21 mouse cellular contexts compared by ENCODE assay signal in genomic region chr11:63148276-63148675, GRCm38 (mm10). TPM values are rescaled to one million over a fixed set of nuclear protein-coding genes. Genes with fewer than 3 reads are reported as not detected.
DNase-seq lines count a peak whose midpoint lies in the region; ATAC-seq lines count a peak whose summit lies in the region.
"Had no signal": no experiment of that assay in that cellular context is flagged by ENCODE, and none has a peak within 500 bp of the region (broad histone marks: within the 10 kb centered on the region; RNA-seq: fewer than 3 reads in every experiment).

No protein-coding gene starts in this region.

- ATAC-seq in CD4-positive, CD25-positive, alpha-beta regulatory T cell, adult 4 months: no peak
- no peak for ATAC-seq in megakaryocyte-erythroid progenitor cell, adult 5-6 weeks (replicated peaks; ENCODE audit: low FRiP score, low TSS enrichment, poor library complexity, severe bottlenecking)
- ATAC-seq: forebrain, embryonic 13.5 days; forebrain, embryonic 15.5 days; Patski had no signal

- DNase-seq in CD4-positive, CD25-positive, alpha-beta regulatory T cell, adult 2 months (ENCODE audit: low read depth, low spot score): peak; percentile 8
- peak; percentile 42 for DNase-seq in thymus, postnatal 0 days (ENCODE audit: low spot score)
- no peak for DNase-seq in thymus, postnatal 36 days
- DNase-seq in CD4-positive helper T cell, adult 2 months (ENCODE audit: low read depth, low spot score): peak; percentile 62
- peak; percentile 37 for DNase-seq in induced T-regulatory cell, adult 2 months (ENCODE audit: low read depth)
- no peak for DNase-seq in B cell, adult 2 months
- DNase-seq: adrenal gland, adult 8-10 months; adrenal gland, postnatal 14 days; adrenal gland, postnatal 36 days; cerebellum, adult 11-12 months; cerebellum, adult 2 months; cerebellum, adult 9-10 months; cerebellum, postnatal 10 days; cerebellum, postnatal 25 days had no signal

RNA-seq across cellular contexts. Expression of gene Pmp22, which starts 19.5 kb away (rescaled TPM):
- polyA plus RNA-seq in CD4-positive, CD25-positive, alpha-beta regulatory T cell, adult 4 months (2017; shearing (Covaris generic)): not detected
- polyA plus RNA-seq in thymus, postnatal 0 days (2015; fragmentation: Nextera tagmentation; extraction: Ambion mirVana): 14.5 and 16.8 TPM in 2 replicates
- not detected in 2 replicates for total RNA-seq in megakaryocyte-erythroid progenitor cell, adult 5-6 weeks (2014; fragmentation: Nextera tagmentation)
- not detected in 2 replicates for total RNA-seq in megakaryocyte-erythroid progenitor cell, adult 5-6 weeks (2017)
- total RNA-seq: CH12.LX had no signal
- polyA plus RNA-seq: G1E had no signal

Comparison
In these comparisons a context has a peak if more than half of its experiments do, and no peak if none do; other contexts are left out.
1. DNase-seq: peak in CD4-positive, CD25-positive, alpha-beta regulatory T cell, adult 2 months (single experiment), thymus, postnatal 0 days (single experiment), CD4-positive helper T cell, adult 2 months (single experiment) and induced T-regulatory cell, adult 2 months (single experiment); none in thymus, postnatal 36 days (0 of 2) and B cell, adult 2 months (0 of 2).
2. RNA of gene Pmp22, which starts 19.5 kb away (polyA plus RNA-seq): 14.5 to 16.8 TPM in thymus, postnatal 0 days; not detected in CD4-positive, CD25-positive, alpha-beta regulatory T cell, adult 4 months; every median in the first group is over 10 times any median in the second.